Mouse (Mus musculus): ENCODE data around the gene Map2k7.

The Map2k7 gene

DNA sequence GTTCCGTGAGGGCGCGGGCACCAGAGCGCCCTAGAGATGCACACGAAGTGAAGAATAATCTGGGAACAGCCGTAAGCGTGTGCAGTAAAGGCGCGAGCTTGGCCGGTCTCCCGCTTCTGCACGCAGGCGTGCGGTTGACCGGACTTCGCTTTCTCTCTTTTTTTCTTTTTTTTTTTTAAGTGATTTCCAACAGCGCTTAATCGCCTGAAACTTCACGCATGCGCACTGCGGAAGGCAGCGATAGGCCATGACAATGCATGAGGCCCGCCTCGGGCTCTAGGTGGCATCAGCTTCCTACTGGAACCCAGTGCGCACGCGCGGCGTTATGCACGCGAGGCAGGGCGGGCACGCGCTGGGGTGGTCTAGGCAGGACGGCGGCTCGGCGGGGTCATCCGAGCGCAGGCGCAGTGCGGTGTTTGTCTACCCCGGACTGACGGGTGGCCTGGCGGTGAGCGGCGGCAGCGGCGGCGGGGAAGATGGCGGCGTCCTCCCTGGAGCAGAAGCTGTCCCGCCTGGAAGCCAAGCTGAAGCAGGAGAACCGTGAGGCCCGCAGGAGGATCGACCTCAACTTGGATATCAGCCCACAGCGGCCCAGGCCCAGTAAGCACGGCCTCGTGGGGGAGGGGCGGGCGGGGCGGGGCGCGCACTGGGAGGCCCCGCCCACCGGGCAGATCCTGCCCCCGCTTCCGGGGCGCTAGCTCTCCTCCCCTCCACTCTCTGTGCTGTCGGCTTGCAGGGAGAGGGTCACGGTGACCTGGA lies at the start of gene Map2k7, which contains the start of gene Gm49320:
Map2k7 (plus strand) TSS at position 307 of the 759 bp plus-strand sequence.
Gm49320 (plus strand) TSS at position 432 of the 759 bp plus-strand sequence.
- peak; percentile 100 for DNase-seq

DNA sequence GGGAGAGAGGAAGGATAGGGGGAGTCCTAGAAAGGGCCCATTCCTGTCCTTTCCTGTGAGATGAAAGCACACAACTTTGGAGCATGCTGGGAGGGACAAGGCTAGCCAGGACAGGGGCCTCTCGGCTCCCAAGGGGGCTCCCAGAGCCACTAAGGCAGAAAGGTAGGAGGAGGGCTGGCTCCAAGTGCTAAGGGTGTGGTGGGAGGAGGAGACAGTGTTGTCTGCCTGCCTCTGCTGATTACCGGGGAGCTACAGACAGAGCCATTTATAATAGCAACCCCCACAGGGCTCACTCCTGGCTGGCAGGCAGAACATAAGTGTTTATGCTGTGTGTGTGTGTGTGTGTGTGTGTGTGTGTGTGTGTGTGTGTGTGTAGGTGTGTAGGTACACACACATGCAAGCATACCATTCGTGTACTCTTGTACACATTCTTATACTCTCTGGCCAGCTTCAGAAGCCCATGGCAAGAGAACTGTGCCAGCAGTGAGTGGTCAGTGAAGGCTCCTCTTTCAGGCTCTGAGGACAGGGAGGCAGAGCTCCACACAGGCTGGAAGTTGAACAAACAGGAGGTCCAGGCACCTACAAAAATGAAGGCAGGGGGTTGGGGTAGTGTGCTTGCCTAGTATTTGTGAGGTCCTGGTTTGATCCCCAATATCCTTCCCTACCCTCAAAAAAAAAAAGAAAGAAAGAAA lies 49.4 kb upstream of the Map2k7 start:
- no peak for DNase-seq

DNA sequence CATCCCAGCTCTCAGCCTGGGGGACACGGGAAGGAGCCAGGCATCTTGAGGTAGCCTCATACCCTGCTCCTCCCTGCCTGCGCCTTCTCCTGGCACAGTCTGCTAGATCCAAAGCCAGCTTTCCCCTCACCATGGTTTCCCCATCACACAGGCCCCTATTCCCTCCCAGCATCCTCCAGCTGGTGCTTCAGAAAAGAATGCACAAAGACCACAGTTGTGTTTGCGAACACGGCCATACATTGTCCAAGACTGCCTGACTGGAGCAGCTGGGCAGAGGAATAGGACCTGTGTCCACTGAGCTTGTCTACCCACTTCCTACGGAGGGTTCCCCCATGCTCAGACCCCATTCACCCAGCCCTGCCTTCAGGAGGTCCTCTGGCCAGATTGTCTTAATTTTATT lies 46.2 kb upstream of the Map2k7 start:
- no peak for DNase-seq

DNA sequence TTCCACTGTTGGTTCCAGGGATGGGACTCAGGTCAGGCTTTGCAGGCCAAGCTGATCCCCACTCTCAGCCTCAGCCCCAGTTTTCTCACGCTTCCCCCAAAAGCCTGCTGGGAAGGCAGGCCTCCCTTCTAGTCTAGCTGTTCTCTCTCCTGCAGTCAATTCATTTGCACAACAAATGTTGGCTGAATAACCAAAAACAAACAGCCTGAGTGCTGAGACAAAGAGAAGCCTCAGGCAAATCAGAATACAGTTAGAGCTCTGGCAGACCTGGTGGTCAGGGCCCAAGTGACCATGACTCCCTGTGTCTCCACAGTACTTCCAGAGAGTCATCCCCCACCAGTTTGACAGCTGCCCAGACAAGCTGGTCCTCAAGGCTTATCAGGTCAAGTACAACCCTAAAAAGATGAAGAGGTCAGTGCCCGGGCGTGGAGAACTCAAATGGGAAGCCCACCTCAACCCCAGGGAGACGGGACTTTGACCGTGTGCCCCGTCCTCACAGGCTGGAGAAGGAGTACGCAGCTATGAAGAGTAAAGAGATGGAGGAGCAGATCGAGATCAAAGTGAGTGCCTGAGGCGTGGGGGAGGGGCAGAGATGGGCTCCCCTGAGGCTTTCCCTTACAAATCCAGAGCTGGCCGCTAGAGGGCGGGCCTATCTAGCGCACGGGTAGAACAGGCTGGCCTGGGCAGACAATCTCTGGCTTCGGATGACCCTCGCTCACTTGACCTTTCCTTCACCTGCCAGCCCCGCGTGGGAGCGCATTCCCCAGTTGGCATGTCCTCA lies 45.5 kb upstream of the Map2k7 start:
- DNase-seq, result peak; percentile 91 to 95

DNA sequence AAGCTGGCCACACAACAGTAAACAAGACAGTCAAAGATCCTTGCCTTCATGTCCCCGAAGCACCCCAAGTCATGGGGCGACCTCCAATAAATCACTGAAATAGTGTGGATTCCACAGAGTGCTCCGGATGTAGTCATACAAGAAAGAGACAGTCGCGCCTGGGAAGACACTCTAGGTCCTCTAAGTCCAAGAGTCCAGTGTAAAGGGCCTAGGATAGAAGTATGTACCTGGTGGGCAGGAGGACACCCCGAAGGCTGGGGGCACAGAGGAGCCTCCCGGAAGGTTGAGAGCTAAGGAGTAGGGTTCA lies 45.0 kb upstream of the Map2k7 start:
- DNase-seq, result no peak

DNA sequence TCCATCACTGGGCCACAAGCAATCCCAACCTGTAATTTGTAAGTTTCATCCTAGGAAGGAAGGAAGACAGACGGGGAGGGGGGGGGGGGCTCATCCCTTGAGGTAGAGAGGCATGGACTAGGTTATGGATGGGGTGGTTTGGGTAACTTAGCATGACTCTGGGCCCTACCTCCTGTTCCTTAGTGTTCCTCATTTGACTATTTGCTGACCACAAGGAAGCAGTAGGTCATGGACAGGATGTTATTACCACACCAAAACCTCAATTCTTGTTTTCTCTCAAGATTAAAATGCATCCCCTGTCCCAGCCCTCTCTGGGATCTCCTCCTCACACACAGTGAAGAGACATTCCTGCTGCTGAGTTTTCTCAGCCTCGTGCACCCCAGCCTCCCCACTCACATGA lies 37.2 kb upstream of the Map2k7 start:
- DNase-seq, result no peak

DNA sequence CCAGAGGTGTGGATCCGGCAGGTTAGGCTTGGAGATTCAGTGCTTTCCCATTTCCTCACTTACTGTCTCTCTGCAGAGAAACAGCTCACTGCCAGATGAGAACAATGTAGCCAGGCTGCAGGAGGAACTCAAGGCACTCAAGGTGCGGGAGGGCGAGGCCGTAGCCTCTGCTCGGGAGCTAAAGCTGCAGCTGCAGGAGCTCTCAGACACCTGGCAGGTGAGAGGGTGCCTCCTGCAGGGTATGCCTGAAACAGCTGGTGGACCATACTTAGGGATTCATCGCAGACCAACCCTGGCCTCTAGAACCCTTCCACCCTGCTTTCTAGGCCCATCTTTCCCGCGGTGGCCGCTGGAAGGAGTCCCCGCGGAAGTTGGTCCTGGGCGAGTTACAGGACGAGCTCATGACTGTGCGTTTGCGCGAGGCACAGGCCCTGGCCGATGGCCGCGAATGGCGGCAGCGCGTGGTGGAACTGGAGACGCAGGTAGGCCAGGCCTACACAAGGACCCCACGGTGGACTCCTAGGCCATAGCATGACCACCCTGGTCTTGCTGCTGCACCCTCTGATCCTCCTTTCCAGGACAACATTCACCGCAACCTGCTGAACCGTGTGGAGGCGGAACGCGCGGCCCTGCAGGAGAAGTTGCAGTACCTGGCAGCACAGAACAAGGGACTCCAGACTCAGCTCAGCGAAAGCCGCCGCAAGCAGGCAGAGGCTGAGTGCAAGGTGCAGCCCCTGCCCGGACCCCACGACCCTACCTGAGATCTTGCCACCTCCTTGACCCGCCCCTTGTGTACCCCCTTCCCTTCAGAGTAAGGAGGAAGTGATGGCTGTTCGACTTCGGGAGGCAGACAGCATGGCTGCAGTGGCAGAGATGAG lies 33.1 kb upstream of the Map2k7 start:
- DNase-seq, result peak in 1 of 2 experiments; percentile 16

DNA sequence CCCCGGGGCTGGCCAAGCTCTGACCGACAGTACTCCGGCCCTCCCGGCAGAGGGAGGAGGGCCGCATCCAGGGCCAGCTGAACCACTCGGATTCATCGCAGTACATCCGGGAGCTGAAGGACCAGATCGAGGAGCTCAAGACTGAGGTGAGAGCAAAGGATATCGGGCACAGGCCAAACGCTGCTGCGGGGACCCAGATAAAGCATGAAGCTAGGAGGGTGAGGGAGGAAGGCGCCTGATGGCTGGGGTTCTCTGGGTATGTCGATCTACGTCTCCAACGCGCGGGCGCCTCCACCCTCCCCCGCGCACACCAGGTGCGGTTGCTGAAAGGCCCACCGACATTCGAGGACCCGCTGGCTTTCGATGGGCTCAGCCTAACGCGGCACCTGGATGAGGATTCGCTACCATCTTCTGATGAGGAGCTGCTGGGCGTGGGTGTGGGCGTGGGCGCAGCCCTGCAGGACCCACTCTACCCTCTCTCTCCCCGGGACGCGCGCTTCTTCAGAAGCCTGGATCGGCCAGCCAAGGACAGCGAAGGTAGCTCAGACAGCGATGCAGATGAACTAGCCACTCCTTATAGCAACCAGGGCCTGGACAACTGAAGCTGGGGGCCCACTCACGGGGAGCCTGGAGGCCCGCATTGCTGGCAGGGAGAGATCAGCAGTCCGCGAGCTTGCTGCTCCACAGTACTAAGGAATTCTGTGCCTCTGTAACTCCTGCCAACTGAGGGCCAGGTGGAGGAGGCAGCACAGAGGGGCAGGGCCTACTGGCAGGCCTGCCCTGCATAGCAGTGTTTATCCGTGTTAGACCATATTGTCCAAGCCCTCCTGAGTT lies 32.1 kb upstream of the Map2k7 start:
- DNase-seq, result peak; percentile 62 to 66

DNA sequence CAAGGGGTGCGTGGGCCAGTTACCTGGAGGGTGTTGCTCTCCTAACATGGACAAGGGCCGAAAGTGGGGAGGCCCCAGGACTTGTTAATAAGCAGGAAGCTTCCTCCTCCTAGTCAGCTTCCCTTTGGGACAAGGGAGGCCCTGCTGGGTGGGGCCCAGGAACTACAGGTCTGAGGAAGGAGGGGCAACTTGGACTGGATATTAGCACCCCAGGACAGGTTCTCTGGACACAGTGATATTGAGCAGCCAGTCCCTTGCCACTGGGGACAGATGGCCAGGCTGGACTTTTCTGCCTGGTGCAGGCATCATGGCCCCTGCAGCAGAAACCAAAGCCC lies 31.6 kb upstream of the Map2k7 start:
- no peak for DNase-seq

DNA sequence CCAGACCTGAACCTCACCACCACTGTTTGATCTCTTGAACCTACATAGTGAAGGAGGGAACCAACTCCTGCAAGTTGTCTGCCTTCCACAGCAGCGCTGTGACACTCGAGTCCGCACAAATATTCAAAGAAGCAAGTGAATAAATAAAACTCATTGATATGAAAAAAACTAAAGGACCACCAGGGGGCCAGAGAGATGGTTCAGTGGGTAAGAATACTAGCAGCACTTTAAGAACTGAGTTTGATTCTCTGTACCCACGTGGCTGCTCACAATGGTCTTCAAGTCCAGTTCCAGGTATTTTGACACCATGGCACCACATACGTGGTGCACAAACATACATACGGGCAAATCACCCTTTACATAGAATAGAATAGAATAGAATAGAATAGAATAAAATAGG lies 27.4 kb upstream of the Map2k7 start:
- no peak for DNase-seq

DNA sequence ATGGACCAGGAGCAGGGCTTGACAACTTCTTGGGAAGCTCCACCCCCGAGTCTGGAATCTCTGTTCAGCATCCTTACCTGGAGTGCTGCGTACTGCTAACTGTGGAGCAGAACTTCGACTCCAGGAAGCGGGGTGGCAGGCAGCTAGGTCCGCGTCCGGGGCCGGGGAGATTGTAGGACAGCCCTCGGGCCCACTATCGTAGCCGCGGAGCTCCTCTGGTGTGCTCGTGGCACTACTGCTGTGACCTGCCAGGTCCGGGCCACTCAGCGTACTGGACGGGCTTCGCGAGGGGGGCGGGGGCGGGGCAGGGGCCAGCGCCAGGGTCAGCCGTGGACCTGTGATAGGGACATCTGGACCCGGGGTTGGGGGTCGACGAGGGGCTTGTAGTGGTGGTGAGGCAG lies 25.7 kb upstream of the Map2k7 start:
- peak; percentile 35 to 40 for DNase-seq

DNA sequence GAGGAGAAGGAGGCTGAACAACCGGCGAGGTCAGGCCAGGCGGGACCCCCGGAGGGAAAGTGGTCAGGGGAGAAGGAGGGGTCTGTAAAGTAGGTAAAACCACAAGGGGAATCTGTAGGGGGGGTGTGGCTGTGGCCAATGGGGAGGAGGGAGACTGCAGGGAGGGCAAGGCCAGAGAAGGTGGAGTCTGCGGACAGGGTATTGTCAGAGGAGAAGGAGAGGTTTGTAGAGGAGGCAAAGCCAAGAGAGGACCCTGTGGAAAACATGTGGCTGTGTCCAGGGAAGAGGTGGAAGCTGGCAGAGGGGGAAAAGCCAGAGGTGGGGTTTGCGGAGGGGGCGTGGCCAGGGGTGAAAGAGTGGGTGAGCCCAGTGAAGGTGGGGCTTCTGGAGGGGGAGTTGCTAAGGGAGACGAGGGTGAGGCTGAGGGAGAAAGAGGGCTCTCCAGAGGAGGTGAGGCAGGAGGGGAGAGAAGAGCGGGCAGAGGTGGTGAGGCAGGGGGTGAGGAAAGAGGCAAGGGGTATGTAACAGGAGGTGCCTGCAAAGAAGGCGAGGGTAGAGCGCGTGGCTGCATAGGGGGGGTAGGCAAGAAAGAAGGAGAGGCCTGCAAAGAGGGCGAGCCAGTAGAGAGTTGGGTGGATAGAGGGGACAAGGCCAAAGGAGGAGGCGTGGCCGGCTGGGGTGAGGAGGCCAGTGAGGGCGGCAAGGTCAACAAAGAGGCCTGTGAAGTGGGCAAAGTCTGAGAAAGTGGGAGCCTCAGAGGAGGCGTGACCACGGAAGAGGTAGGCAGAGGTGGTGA lies 25.1 kb upstream of the Map2k7 start:
- DNase-seq, result peak in 1 of 2 experiments; percentile 42

DNA sequence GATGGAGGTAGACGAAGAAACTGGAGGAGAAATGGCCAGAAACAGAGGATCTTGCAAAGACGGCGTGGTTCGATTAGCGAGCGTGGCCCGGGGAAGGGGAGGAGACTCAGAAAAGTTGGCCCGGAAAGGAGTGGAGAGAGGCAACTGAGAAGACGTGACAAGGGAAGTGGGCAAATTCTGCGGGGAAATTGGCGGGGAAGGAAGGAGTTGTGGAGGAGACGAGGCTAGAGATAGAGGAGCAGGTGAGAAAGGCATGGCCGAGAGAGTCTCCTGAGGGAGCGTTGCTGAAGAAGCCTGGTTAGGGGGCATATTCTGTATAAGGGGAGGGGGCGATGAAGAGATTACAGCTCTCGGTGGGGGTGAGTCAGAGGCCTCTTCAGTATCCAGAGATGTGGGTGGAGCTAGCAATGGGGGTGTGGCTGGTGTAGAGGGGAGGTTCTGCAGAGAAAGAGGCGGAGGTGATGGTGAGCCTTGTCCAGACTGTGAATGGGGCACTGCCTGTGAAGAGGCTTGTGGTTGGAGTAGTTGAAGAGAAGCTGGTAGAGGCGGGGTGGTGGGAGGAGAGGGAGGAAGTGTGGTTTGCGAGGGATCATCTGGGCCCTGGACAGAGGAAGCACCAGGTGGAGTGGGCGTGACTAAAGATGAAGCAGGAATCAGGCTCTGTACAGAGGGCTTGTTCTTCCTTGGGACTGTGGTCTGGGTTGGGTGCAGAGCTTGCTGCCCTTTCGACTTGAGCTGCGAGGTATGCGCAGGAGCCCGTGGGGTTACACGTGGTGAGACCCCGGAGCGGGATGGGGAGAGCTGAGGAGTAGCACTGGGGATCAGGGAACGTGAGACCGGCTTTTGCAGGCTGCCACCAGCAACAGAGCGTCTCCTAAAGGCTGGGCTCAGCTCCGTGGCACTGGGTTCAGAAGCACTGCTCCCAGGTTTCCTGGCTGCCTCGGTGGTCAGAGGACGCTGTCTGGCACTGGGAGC lies 24.2 kb upstream of the Map2k7 start:
- DNase-seq, result no peak

DNA sequence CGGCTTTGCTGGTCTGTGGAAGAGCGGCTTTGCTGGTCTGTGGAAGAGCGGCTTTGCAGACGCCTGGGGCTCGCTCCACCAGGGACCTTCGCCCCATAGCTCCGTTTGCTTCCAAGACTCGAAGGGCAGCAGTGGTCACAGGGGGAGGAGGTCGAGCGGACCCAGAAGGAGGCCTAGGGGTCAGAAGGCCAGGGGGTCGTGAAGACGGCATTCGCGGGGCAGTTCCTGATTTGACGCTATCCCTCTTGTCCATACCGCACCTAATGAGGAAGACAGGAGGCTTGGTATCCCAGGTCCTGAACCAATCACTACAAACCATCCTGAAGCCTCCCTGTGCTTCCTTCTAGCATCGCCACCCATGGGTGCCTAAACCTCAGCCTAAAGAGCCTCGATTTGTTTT lies 22.2 kb upstream of the Map2k7 start:
- peak in 1 of 2 experiments; percentile 44 for DNase-seq

DNA sequence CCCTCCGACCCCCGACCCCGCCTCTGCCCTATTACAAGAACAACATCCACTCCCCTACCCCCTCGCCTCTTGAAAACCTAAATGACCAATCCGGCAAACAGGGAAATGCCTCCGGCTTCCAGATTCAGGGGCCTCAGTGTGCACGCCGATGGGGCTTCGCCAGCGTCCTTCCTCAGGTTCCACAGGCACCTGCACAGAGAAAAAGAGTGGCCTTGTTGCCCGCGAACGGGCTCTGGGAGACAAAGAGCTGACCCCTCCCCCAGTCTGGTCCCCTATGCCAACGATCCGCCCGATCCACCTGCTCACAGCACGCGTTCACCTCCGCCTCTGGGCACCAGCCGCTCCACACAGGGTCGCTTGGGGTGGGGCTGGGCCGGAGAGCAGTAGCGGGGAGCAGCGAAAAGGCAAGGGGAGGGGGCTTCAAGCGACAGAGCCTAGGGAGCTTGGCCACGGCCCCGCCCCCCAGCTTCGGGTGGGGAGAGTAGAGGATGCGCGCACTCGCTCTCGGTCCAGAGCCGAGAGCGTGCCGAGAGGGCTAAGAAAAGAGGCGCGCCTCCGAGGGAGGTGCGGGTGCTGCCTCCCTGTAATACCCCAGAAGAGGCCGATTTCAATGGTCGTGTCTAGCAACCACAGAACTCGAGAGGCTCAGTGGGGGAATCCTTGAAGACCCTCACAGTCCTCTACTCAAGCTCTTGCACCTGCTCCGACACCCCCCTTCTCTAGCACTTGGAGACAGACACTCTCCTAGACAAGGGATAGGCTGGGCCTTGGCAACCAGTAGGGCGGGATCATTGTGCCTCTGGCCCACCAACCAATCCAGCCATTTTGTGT lies 21.5 kb upstream of the Map2k7 start, which contains the start of gene Prr36:
Prr36 (minus strand) TSS at position 669 of the 831 bp plus-strand sequence.
- DNase-seq, result peak; percentile 78 to 79

DNA sequence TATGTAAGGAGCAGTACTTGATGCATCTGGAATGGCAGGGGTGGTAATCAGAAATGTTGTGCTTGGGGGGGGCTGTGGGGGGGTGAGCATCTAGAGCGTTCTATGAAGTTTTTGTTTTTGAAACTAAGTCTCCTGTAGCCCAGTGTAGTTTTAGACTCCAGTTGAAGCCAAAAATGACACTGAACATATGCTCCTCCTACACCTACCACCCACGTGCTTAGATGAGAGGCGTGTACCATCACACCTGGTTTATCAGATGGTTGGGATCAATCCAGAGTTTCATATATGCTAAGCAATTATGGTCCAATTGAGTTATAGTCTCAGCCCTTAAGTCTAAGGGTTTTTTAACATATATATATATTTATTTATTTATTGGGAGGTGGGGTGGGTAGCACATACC lies 18.9 kb upstream of the Map2k7 start:
- no peak for DNase-seq

DNA sequence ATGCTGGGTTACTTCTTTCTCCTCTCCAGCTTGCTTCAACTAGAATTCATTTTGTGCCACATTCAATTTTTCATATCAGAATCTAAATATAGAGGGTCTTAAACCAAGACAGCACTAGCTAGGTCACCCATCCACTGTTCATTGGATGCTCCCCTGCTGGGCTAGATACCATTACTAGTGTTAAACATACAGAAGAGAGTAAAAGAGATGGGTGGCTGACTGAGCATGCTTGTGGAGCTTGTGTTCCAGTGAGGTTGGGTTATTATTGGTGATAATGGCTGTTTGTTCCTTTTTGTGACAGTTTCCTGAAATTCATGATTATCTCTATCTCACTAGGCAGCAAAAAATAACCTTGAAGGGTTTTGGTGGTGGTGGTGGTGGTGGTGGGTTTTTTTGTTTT lies 16.5 kb upstream of the Map2k7 start:
- no peak for DNase-seq

DNA sequence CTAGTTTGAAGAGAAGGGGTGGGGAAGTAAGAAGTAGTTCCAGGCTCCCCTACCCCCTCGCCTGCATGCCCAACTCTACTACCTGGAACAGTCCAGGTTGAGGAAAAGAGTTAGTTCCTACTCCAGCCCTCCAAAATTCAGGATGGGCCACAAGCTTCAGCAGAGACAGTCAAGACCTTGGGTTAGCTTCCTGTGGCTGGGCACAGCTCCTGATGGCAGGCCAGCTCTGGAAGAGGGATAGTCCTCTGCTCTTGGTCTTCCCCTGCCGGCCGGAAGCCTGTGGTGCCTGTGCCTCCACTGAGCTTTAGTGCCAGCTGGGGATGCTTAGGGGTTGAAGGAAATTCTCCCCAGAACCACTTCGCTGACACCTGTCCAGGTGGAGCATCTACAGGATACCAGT lies 12.2 kb upstream of the Map2k7 start:
- peak in 1 of 2 experiments; percentile 3 for DNase-seq

All from cerebellum, postnatal 25 days (tissue).